Mouse (Mus musculus) myocyte (in vitro differentiated cells): ENCODE results near the gene Wt1. TPM values are rescaled to one million over a fixed set of nuclear protein-coding genes. Genes with fewer than 3 reads are reported as not detected.

ENCODE experiments used
- H3K27me3 ChIP-seq: one replicate; pipeline ENCODE4 v1.6.1; 2011; ENCODE audit not compliant: control insufficient read depth, insufficient read depth, insufficient read length
- H3K36me3 ChIP-seq: one replicate; pipeline ENCODE4 v1.6.1; 2011; ENCODE audit not compliant: control insufficient read depth, insufficient read depth
- H3K4me2 ChIP-seq: one replicate; pipeline ENCODE4 v1.6.1; 2011; ENCODE audit warnings: low read depth, control low read depth
- H3K4me3 ChIP-seq: one replicate; pipeline ENCODE4 v1.5.1; 2011; ENCODE audit warnings: mild to moderate bottlenecking, control low read depth, moderate library complexity
- H3K79me2 ChIP-seq: one replicate; pipeline ENCODE4 v1.6.1; 2011; ENCODE audit not compliant: control insufficient read depth, insufficient read depth
- H3ac ChIP-seq: one replicate; pipeline ENCODE4 v1.6.1; 2011; ENCODE audit not compliant: control insufficient read depth, insufficient read length
- CEBPB ChIP-seq: IDR thresholded peaks from 2 replicates; pipeline ENCODE4 v1.6.1; 2011; ENCODE audit warnings: mild to moderate bottlenecking, moderate library complexity; ENCODE audit not compliant: poor library complexity, insufficient read depth, severe bottlenecking
- E2F4 ChIP-seq: IDR thresholded peaks from one replicate; pipeline ENCODE4 v1.6.1; 2011; ENCODE audit warnings: mild to moderate bottlenecking, control low read depth, moderate library complexity; ENCODE audit not compliant: insufficient read depth
- MAX ChIP-seq: IDR thresholded peaks from one replicate; pipeline ENCODE4 v1.6.1; 2011; ENCODE audit warnings: low read depth, mild to moderate bottlenecking, control low read depth
- MYOD1 ChIP-seq, 3 experiments: IDR thresholded peaks; one replicate each; pipeline ENCODE4 v1.6.1; 2011; ENCODE audit warnings: control low read depth in 2 of 3, low read depth in 2 of 3, mild to moderate bottlenecking in 2 of 3, moderate library complexity in 1 of 3; ENCODE audit not compliant: insufficient read length in 2 of 3, control insufficient read depth in 1 of 3
- MYOG ChIP-seq, 3 experiments: IDR thresholded peaks; one replicate each; pipeline ENCODE4 v1.6.1; 2011; ENCODE audit warnings: control low read depth in 2 of 3, low read depth in 2 of 3, mild to moderate bottlenecking in 2 of 3; ENCODE audit not compliant: insufficient read length in 2 of 3, control insufficient read depth in 1 of 3, insufficient read depth in 1 of 3
- POLR2A ChIP-seq: IDR thresholded peaks from one replicate; pipeline ENCODE4 v1.6.1; 2011; ENCODE audit warnings: low read depth, mild to moderate bottlenecking, control low read depth, moderate library complexity; ENCODE audit not compliant: insufficient read length
- POLR2AphosphoS2 ChIP-seq: IDR thresholded peaks from one replicate; pipeline ENCODE4 v1.6.1; 2011; ENCODE audit warnings: low read depth, control low read depth; ENCODE audit not compliant: insufficient read length
- REST ChIP-seq: IDR thresholded peaks from one replicate; pipeline ENCODE4 v1.6.1; 2011; ENCODE audit warnings: mild to moderate bottlenecking, control low read depth, moderate library complexity; ENCODE audit not compliant: insufficient read depth, insufficient read length
- SRF ChIP-seq: IDR thresholded peaks from one replicate; pipeline ENCODE4 v1.6.1; 2011; ENCODE audit warnings: low read depth; ENCODE audit not compliant: control insufficient read depth, insufficient read length
- TCF12 ChIP-seq: IDR thresholded peaks from one replicate; pipeline ENCODE4 v1.6.1; 2011; ENCODE audit warnings: mild to moderate bottlenecking, control low read depth; ENCODE audit not compliant: poor library complexity, insufficient read depth, severe bottlenecking
- TCF3 ChIP-seq: IDR thresholded peaks from one replicate; pipeline ENCODE4 v1.6.1; 2011; ENCODE audit warnings: low read depth, control low read depth; ENCODE audit not compliant: insufficient read length
- USF1 ChIP-seq: IDR thresholded peaks from one replicate; pipeline ENCODE4 v1.6.1; 2011; ENCODE audit warnings: low read depth, mild to moderate bottlenecking, control low read depth, moderate library complexity
- polyA plus RNA-seq: library from polyadenylated mRNA; unstranded; fragments of >200 nt; fragmentation: generic; extraction: Trizol; gene quantifications from one replicate; pipeline ENCODE4 v1.2.1, GENCODE M21; 2012; ENCODE audit warnings: missing spikeins

The Wt1 gene
- polyA plus RNA-seq, 1 experiment = not detected

DNA sequence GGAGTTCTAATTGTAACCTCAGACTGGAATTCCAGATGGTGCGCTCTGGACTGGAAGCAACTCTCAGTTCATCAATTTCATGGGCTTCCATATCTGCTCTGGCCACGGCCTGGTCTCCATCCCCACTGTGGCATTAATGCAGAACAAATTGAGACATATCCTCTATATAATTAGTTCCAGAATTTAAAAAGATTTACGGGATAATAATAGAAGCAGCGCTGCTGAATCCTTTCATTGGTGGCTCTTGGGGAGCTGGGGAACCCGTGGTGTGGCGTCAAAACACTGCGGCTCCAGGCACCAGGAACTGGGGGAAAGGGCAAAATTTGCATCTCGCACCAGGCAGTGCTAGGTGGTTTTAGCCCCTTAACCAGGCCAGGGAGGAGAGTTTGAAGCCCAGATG lies 4.1 kb upstream of the Wt1 start:
- TF ChIP-seq POLR2AphosphoS2 (no peak), MAX (no peak), POLR2A (no peak), MYOG (IDR thresholded peaks at IDR 0.05; ENCODE audit: control insufficient read depth in 1 of 3, insufficient read depth in 1 of 3, insufficient read length in 2 of 3, low read depth in 2 of 3) (no peak), TCF3 (no peak), CEBPB (no peak), SRF (no peak), E2F4 (no peak)
- H3K27me3 ChIP-seq = peaks cover 56% of the 10 kb centered on the region
- no peak overlapping the region for H3K4me2 ChIP-seq
- no peaks in the 10 kb centered on the region for H3K79me2 ChIP-seq
- H3K4me3 ChIP-seq = no peak overlapping the region
- no peak overlapping the region for H3ac ChIP-seq
- no peaks in the 10 kb centered on the region for H3K36me3 ChIP-seq

DNA sequence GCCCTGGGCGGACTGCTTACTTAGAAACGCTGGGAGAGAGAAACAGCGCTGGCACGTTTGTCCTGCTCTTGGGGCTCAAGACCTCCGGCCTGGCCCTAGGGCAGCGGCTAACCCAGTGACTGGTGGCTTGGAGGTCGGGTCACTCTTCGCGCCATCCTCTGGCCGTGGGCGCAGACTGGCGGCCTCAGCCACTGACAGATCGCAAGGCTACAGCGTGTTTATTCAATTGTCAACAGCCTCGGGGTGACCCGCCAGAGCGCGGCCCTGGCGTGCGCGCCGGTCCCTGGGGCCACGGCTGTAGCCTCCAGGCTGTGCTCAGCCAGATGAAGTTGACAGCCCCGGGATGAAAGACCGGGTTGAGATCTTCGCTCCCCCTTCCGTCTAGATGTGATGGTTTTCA lies 3.4 kb upstream of the Wt1 start:
- TF ChIP-seq MYOD1 (IDR thresholded peaks at IDR 0.05; ENCODE audit: control insufficient read depth in 1 of 3, insufficient read length in 2 of 3, low read depth in 2 of 3) = no peak
- TF ChIP-seq SRF = no peak
- TF ChIP-seq TCF3 = no peak
- no peak for TF ChIP-seq MAX
- no peak for TF ChIP-seq TCF12
- no peak for TF ChIP-seq USF1
- no peak for TF ChIP-seq CEBPB
- TF ChIP-seq POLR2AphosphoS2 = no peak
- no peak for TF ChIP-seq REST
- no peak for TF ChIP-seq E2F4
- no peaks in the 10 kb centered on the region for H3K36me3 ChIP-seq
- no peak overlapping the region for H3K4me2 ChIP-seq
- H3ac ChIP-seq = no peak overlapping the region
- H3K4me3 ChIP-seq = no peak overlapping the region
- peaks cover 60% of the 10 kb centered on the region for H3K27me3 ChIP-seq
- H3K79me2 ChIP-seq = no peaks in the 10 kb centered on the region

DNA sequence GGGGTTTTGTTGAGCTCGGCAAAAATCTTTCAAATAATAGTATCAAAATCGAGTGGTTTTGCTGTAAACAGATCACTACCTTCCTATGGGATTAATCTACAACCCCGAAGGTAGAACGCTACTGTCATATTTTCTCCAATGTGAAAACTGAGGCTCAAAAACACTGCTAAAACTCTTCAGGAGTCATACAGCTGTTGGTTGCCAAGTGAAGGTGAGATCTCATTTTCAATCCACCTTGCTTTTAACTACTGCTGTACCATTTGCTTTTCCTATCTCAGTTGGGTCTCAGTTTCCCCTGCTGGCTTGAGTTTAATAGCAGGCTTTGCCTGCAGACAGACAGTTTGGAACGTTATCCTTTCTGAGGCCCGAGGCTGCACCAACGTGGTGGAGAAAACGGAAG lies 2.9 kb upstream of the Wt1 start:
- H3K4me3 ChIP-seq = no peak overlapping the region

DNA sequence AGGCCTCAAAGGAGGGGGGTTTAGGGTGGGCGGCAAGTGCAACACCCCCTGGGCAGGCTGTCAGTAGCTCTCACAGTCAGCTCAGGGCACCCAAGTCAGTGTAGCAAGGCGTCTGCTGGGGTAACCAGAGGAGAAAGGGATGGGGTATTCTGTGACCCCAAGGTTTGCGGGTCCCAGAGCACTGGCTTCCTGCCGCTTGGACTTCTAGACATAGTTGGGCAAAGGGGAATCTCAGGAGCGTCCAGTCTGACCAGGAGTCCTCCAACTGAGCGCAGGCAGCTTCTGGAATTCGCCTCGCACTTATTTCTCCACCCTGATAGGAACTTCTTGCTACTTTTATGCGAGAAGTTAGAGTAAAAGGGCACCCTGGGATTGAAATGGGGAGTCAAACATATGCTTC lies 2.4 kb upstream of the Wt1 start:
- Histone ChIP-seq H3K4me2 (no peak overlapping the region), H3K4me3 (no peak overlapping the region), H3K79me2 (no peaks in the 10 kb centered on the region), H3K36me3 (no peaks in the 10 kb centered on the region), H3ac (no peak overlapping the region), H3K27me3 (peaks cover 57% of the 10 kb centered on the region)
- TF ChIP-seq POLR2A (no peak), TCF12 (no peak), POLR2AphosphoS2 (no peak), MYOD1 (IDR thresholded peaks at IDR 0.05; ENCODE audit: control insufficient read depth in 1 of 3, insufficient read length in 2 of 3, low read depth in 2 of 3) (no peak), E2F4 (no peak), USF1 (no peak), MAX (no peak), SRF (no peak), TCF3 (no peak), CEBPB (no peak), REST (no peak), MYOG (IDR thresholded peaks at IDR 0.05; ENCODE audit: control insufficient read depth in 1 of 3, insufficient read depth in 1 of 3, insufficient read length in 2 of 3, low read depth in 2 of 3) (no peak)

More for the DNA sequence above, 2.9 kb upstream of the Wt1 start:
- Histone ChIP-seq H3K36me3 (no peaks in the 10 kb centered on the region), H3ac (no peak overlapping the region), H3K27me3 (peaks cover 60% of the 10 kb centered on the region), H3K79me2 (no peaks in the 10 kb centered on the region), H3K4me2 (no peak overlapping the region)
- no peak for TF ChIP-seq MAX
- TF ChIP-seq USF1 = no peak
- TF ChIP-seq CEBPB = no peak
- no peak for TF ChIP-seq SRF
- no peak for TF ChIP-seq MYOG (IDR thresholded peaks at IDR 0.05; ENCODE audit: control insufficient read depth in 1 of 3, insufficient read depth in 1 of 3, insufficient read length in 2 of 3, low read depth in 2 of 3)
- no peak for TF ChIP-seq REST

DNA sequence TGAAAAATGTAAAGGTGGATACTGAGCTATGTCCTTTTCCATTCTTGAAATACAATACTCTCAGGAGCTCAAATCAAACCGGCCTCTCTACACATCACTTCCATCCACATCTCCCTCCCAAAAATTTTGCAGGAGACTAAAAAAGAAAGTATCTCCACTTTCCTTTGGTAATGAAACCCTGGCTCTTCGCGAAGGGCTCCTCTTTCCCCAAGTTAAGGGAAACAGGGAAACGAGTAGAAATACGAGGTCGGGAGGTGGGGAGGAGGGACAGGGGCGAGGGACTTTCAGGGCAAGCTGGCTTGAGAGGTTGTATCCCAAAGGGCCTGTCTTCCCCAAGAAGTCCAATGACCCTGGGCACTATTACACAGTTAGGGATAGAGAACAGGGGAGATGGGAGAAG lies 1.9 kb upstream of the Wt1 start:
- peaks cover 52% of the 10 kb centered on the region for H3K27me3 ChIP-seq
- no peak overlapping the region for H3ac ChIP-seq
- H3K4me2 ChIP-seq = no peak overlapping the region
- H3K4me3 ChIP-seq = no peak overlapping the region
- TF ChIP-seq MYOG (IDR thresholded peaks at IDR 0.05; ENCODE audit: control insufficient read depth in 1 of 3, insufficient read depth in 1 of 3, insufficient read length in 2 of 3, low read depth in 2 of 3) = no peak
- no peak for TF ChIP-seq TCF3
- TF ChIP-seq POLR2AphosphoS2 = no peak
- no peak for TF ChIP-seq MAX
- TF ChIP-seq MYOD1 (IDR thresholded peaks at IDR 0.05; ENCODE audit: control insufficient read depth in 1 of 3, insufficient read length in 2 of 3, low read depth in 2 of 3) = no peak
- TF ChIP-seq E2F4 = no peak
- TF ChIP-seq SRF = no peak
- TF ChIP-seq REST = no peak
- no peak for TF ChIP-seq TCF12
- no peak for TF ChIP-seq USF1
- TF ChIP-seq POLR2A = no peak
- TF ChIP-seq CEBPB = no peak
- H3K36me3 ChIP-seq = no peaks in the 10 kb centered on the region
- no peaks in the 10 kb centered on the region for H3K79me2 ChIP-seq
